Mouse (Mus musculus): Measurements from ENCODE around the gene Snrnp25.

Snrnp25 gene

GRCm38 (mm10) chr11:32205058-32205873 lies at the start of gene Snrnp25:
Gene Snrnp25, plus strand, starts transcription at chr11:32205415.
- peak; percentile 98 for DNase-seq (ENCODE audit: low spot score in 2 of 2)

- DNase-seq (ENCODE audit: low spot score in 2 of 2) = no peak
Measured at GRCm38 (mm10) chr11:32156854-32157630, 48.2 kb upstream of the Snrnp25 start.

- DNase-seq (ENCODE audit: low spot score in 2 of 2) = no peak
Measured at GRCm38 (mm10) chr11:32157791-32158594, 47.2 kb upstream of the Snrnp25 start.

DNA sequence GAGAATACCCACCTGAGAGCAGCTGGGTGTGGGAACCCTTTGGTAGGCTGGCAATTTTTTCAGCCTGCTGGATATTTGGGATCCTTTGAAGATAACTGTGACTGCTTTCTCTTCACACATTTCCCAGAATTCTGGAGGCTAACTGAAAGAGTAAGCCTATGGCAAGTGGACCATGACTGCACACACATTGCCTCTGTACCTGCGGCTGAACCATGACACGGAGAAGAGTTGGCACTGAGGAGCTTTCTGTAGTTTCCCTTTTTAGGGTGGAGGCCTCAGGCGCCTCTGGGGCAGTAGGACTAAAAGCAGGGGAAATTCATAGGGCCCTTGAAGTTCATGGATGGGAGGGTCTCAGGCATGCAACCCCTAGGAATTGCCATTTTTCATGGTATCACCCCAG lies 46.0 kb upstream of the Snrnp25 start:
- DNase-seq (ENCODE audit: low spot score in 2 of 2) = no peak

GRCm38 (mm10) chr11:32160341-32160740 lies 44.9 kb upstream of the Snrnp25 start:
- DNase-seq (ENCODE audit: low spot score in 2 of 2) = no peak

DNA sequence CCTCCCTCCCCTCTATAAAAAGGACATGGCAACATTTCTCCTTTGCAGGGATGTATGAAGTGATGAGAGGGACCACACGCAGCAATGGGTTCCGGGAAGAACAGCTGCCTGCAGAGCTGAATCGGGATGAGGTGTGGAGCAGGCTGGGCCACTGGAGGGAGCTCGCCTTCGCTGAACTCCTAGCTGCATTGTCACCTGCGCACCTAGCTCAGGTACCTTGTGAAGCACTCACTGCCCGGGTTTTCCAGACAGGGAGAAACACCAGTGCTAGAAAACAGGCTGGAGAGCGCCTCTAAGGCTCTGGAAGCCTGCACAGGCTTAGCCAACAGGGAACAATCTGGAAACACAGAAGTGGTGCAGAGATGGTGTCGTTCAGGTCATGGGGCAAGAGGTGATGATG lies 43.7 kb upstream of the Snrnp25 start:
- DNase-seq (ENCODE audit: low spot score in 2 of 2) = no peak

GRCm38 (mm10) chr11:32161922-32162804 lies 43.1 kb upstream of the Snrnp25 start:
- no peak for DNase-seq (ENCODE audit: low spot score in 2 of 2)

DNA sequence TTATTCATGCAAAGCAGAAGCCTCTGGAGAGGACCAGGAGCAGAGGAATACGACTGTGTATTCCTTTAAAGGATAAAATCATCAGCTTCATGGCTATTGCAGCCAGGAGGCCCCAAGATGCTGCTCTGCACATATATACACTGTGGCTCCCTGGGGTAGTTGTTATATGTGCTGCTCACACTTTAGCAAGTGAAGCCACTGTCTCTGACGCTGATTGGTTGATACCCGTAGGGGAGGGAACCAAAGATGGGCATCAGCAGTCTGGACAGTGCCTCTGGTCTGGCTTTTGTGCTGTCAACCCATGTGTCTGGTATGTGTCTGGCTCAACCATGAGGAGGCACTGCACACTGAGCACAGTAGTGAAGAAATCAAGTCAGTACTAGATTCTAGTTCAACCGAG lies 38.5 kb upstream of the Snrnp25 start:
- DNase-seq (ENCODE audit: low spot score in 2 of 2) = no peak

GRCm38 (mm10) chr11:32178506-32178905 lies 26.7 kb upstream of the Snrnp25 start:
- DNase-seq (ENCODE audit: low spot score in 2 of 2) = no peak

DNA sequence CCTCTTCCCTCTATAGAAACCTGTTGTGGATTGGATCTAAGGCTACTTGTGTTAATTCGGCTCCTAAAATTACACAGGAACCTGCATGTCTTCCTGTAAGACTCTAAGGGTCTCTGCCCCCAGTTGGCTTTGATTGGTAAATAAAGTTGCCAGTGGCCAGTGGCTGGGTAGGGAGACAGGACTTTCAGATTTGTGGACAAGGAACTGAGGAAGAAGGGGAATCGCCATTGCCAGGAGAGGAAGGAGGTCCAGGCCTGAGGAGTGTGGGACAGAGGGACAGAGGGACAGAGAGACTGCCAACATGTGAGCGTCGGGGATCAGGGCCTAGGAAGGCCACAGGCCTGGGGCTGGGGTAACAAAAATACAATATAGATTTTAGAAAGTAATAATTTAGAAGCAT lies 24.0 kb upstream of the Snrnp25 start:
- DNase-seq (ENCODE audit: low spot score in 2 of 2) = no peak

DNA sequence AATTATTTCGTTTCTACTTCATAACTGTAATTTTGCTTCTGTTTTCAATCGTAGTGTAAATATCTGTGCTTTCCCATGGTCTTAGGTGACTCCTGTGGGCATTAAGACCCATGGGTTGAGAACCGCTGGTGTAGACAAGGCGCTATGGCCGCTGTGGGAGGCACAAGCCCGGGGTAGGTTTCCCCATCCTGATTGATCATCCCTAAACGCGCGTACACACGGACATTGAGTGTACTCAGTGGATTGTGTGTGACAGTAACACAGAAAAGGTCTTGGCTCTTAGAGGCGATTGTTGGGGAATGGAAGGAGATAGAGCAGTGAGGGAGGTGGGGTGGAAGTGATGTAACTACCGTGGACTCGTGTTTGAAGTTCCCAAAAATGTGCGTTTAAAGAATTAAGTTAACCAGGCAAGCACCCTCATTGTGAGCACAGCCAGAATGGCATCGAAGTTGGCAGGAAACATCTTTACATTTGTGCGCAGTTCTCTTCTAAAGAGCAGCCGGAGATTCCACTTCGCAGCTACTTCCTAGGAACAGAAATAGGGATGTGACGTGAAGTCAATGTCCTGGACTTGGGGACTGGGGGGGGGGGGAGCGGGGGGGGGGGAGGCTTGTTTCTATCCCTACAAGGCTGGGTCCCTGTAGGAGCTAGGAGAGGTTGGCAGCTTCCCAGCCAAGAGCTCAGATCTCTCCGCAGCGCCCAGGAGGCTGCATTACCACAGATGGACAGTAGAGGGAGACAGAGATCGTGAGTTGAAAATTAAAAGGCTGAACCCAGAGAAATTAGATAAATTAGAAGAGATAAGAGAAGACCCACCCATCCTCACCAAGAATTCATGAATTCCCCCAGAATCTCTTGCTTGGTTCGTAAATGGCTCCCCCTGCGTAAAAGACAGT lies 23.0 kb upstream of the Snrnp25 start:
- peak; percentile 42 to 76 for DNase-seq (ENCODE audit: low spot score in 2 of 2)

- no peak for DNase-seq (ENCODE audit: low spot score in 2 of 2)
Measured at GRCm38 (mm10) chr11:32184469-32184868, 20.7 kb upstream of the Snrnp25 start.

DNA sequence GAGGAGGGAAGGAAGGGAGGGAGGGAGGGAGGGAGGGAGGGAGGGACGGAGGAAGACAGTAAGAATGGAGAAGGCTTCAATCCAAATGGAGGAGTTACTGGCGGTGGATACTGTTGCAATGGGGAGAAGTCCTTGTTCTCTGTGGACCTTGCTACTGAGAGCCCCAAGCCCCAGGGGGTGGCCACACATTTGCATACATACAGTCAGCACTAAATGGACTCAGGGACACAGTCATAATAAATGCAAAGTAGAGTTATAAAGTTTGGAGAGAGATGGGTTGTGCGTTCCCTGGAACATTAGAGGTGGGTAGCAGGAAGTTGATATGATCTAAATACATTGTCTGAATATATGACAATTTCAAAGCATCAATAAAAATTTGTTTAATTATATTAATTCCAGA lies 19.2 kb upstream of the Snrnp25 start:
- no peak for DNase-seq (ENCODE audit: low spot score in 2 of 2)

DNA sequence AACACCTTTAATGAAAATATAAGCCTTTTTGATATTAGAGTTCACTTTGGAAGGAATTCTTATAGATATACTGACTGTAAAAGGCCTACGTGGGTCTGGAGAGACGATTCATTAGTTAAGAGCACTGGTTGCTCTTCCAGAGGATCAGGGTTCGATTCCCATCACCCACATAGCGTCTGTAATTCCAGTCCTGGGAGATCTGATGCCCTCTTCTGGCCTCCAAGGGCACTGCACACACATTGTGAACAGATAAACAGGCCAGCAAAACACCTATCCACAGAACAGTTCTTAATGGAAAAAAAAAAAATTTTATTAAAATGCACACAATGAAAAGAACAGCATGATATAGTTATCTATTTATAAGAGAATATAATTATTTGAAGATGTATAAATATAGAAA lies 18.0 kb upstream of the Snrnp25 start:
- no peak for DNase-seq (ENCODE audit: low spot score in 2 of 2)

DNA sequence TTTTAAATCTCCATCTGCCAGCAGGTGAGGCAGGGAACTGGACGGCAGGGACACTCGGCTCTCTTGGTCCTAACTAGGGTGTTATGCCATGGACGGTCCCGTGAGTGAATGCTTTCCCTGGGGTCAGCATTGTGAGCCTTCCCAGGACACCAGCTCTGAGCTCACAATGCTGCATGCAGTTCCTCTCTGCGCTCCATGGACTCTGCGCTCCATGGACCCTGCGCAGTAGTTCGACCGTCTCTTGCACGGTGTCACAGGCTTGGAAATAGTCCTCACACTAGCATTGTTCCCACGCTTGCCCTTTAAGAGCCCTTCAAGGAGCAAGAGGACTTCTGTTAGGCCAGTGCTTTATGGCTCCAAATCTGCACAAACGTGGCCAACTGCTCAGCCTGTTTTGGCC lies 16.3 kb upstream of the Snrnp25 start:
- DNase-seq (ENCODE audit: low spot score in 2 of 2) = no peak

DNA sequence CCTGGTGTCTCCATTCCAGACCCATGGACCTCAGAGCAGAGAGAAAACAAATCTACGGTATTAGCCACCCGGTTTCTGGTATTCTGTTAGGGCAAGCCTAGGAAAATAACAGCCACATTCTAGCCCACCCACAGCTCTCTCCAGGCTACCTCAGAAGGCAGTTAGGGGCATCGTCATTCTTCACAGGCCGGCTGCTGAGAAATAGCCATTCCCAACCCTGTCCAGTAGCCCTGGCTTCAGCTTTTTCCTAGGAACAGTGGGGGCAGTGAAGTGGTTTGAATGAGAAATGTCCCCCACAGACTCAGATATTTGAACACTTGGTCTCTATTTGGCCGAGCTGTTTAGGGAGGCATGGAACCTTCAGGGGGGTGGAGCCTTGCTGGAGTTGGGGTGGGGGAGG lies 15.8 kb upstream of the Snrnp25 start:
- no peak for DNase-seq (ENCODE audit: low spot score in 2 of 2)

- DNase-seq (ENCODE audit: low spot score in 2 of 2) = no peak
Measured at GRCm38 (mm10) chr11:32190119-32190518, 15.1 kb upstream of the Snrnp25 start.

DNA sequence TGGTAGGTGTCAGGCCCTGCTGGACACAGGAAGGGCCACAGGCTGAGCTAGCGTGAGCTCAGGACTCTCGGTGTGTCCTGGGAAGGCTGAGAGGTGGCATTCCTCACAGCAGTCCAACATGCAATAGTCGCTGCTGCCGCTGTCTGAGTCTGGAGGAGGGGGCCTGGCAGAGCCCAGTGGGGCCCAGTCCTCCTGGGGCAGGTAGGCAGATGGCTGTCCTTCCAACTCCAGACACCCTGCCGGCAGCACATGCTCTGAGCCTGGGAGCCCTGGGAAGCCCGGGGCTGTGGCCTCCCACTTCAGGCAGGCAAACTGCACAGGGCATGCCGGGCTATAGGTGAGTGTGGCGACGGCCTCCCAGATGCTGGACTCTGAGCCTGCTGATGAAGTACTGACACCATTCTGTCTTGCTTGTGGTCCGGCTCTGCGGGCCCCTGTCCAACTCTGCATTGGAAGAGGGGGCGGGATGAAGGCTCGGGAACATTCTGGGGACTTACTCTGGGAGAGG lies 14.6 kb upstream of the Snrnp25 start:
- no peak for DNase-seq (ENCODE audit: low spot score in 2 of 2)

- DNase-seq (ENCODE audit: low spot score in 2 of 2) = no peak
Measured at GRCm38 (mm10) chr11:32193156-32193555, 12.1 kb upstream of the Snrnp25 start.

GRCm38 (mm10) chr11:32194086-32194485 lies 11.1 kb upstream of the Snrnp25 start:
- DNase-seq (ENCODE audit: low spot score in 2 of 2) = no peak
